Mouse (Mus musculus): Measurements from ENCODE around the gene Ube2h.

The Ube2h gene

GRCm38 (mm10) chr6:30304399-30304917 lies at the start of gene Ube2h:
TSS of gene Ube2h (minus strand) at chr6:30304539.
- DNase-seq (ENCODE audit: low spot score) = peak; percentile 100

- DNase-seq (ENCODE audit: low spot score) = no peak
These were observed 49.3 kb upstream of the Ube2h start for GRCm38 (mm10) chr6:30353661-30354060.

- no peak for DNase-seq (ENCODE audit: low spot score)
These were observed 48.4 kb upstream of the Ube2h start for GRCm38 (mm10) chr6:30352762-30353161.

- DNase-seq (ENCODE audit: low spot score) = no peak
These were observed 47.0 kb upstream of the Ube2h start for GRCm38 (mm10) chr6:30351290-30351689.

GRCm38 (mm10) chr6:30347288-30347801 lies 43.0 kb upstream of the Ube2h start:
- no peak for DNase-seq (ENCODE audit: low spot score)

- peak; percentile 51 for DNase-seq (ENCODE audit: low spot score)
These were observed 42.4 kb upstream of the Ube2h start for GRCm38 (mm10) chr6:30346737-30347136.

- DNase-seq (ENCODE audit: low spot score) = no peak
These were observed 39.7 kb upstream of the Ube2h start for GRCm38 (mm10) chr6:30344032-30344431.

- DNase-seq (ENCODE audit: low spot score) = no peak
These were observed 36.0 kb upstream of the Ube2h start for GRCm38 (mm10) chr6:30340231-30340873.

- DNase-seq (ENCODE audit: low spot score) = peak; percentile 50
These were observed 32.6 kb upstream of the Ube2h start for GRCm38 (mm10) chr6:30336912-30337311.

GRCm38 (mm10) chr6:30332262-30332661 lies 27.9 kb upstream of the Ube2h start:
- DNase-seq (ENCODE audit: low spot score) = no peak

GRCm38 (mm10) chr6:30330706-30331105 lies 26.4 kb upstream of the Ube2h start:
- no peak for DNase-seq (ENCODE audit: low spot score)

GRCm38 (mm10) chr6:30325932-30326501 lies 21.7 kb upstream of the Ube2h start:
- DNase-seq (ENCODE audit: low spot score) = no peak

- DNase-seq (ENCODE audit: low spot score) = no peak
These were observed 16.7 kb upstream of the Ube2h start for GRCm38 (mm10) chr6:30321002-30321401.

GRCm38 (mm10) chr6:30319216-30319615 lies 14.9 kb upstream of the Ube2h start:
- DNase-seq (ENCODE audit: low spot score) = no peak

- DNase-seq (ENCODE audit: low spot score) = peak; percentile 33
These were observed 7.7 kb upstream of the Ube2h start for GRCm38 (mm10) chr6:30312006-30312405.

GRCm38 (mm10) chr6:30308751-30309150 lies 4.4 kb upstream of the Ube2h start:
- no peak for DNase-seq (ENCODE audit: low spot score)

- peak; percentile 87 for DNase-seq (ENCODE audit: low spot score)
These were observed 3.4 kb upstream of the Ube2h start for GRCm38 (mm10) chr6:30307691-30308090.

GRCm38 (mm10) chr6:30303771-30304398 lies 454 bp downstream of the Ube2h start:
- peak; percentile 34 for DNase-seq (ENCODE audit: low spot score)

GRCm38 (mm10) chr6:30302781-30303631 lies 1.3 kb downstream of the Ube2h start:
- DNase-seq (ENCODE audit: low spot score) = peak; percentile 58

- no peak for DNase-seq (ENCODE audit: low spot score)
These were observed 2.2 kb downstream of the Ube2h start for GRCm38 (mm10) chr6:30302156-30302555.

GRCm38 (mm10) chr6:30300901-30301300 lies 3.4 kb downstream of the Ube2h start:
- peak; percentile 23 for DNase-seq (ENCODE audit: low spot score)

- DNase-seq (ENCODE audit: low spot score) = peak; percentile 89
These were observed 4.0 kb downstream of the Ube2h start for GRCm38 (mm10) chr6:30300372-30300771.
